Mouse (Mus musculus): ENCODE results near the gene Efr3b. TPM values are rescaled to one million over a fixed set of nuclear protein-coding genes. Genes with fewer than 3 reads are reported as not detected.

Efr3b gene
- polyA plus RNA-seq (2017; shearing (Covaris generic)) = 1 to 10 TPM in 1 of 2 experiments, under 1 TPM in 1; 0.31 to 1.8 TPM

GRCm38 (mm10) chr12:4038061-4039041 is at the start of gene Efr3b:
Efr3b (minus strand) TSS chr12:4038915.

GRCm38 (mm10) chr12:4082132-4083001 is 43.7 kb upstream of the Efr3b start, which contains the start of gene Dnajc27:
Dnajc27 (plus strand) TSS chr12:4082583.

GRCm38 (mm10) chr12:3954651-3955050 is 84.1 kb downstream of the Efr3b start, which contains the start of gene Pomc:
Pomc (plus strand) TSS chr12:3954951.

Other genes with a start within 250 kb of the Efr3b start
- gene Dnmt3a, start 232.9 kb downstream of the Efr3b start, polyA plus RNA-seq (2017; shearing (Covaris generic)) = 10 to 100 TPM; 33.8 to 53.5 TPM
- gene Pomc, start 84.0 kb downstream of the Efr3b start, polyA plus RNA-seq (2017; shearing (Covaris generic)) = 1 to 10 TPM; 1.8 to 2.3 TPM
- gene Dnajc27, start 43.7 kb upstream of the Efr3b start, polyA plus RNA-seq (2017; shearing (Covaris generic)) = 10 to 100 TPM in 1 of 2 experiments, 1 to 10 TPM in 1; 9.5 to 15.5 TPM
- gene Adcy3, start 94.2 kb upstream of the Efr3b start, polyA plus RNA-seq (2017; shearing (Covaris generic)) = 10 to 100 TPM; 30.9 to 32.0 TPM
- 1 to 10 TPM; 3.4 to 4.3 TPM for gene Ptrhd1, start 195.1 kb upstream of the Efr3b start, polyA plus RNA-seq (2017; shearing (Covaris generic))
- 10 to 100 TPM; 19.5 to 37.3 TPM for gene Cenpo, start 195.4 kb upstream of the Efr3b start, polyA plus RNA-seq (2017; shearing (Covaris generic))

Measured in inflammation-experienced regulatory T-cells (primary cell).